Mouse (Mus musculus): ENCODE measurements around the gene Wee2.

DNA sequence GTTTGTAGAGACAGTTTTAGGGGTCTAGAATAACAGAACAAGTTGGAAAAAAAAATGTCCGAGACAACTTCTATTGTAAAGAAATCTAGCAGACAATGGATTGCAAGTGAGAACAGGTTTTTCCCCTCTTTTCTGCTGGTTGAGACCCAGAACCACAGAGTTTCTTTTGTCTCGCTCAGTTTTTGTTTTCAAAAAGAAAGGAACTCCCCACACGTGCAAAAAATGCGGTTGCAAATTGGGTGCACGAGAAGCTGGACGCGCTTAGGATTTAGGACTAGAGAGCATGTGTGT lies 32.8 kb downstream of the Wee2 start:
- TF ChIP-seq CTCF (IDR thresholded peaks at IDR 0.05; ENCODE audit: low read depth) (no peak), EP300 (IDR thresholded peaks at IDR 0.05; ENCODE audit: low read depth) (no peak)
